Mouse (Mus musculus): ENCODE data around the gene Abhd12.

GRCm38 (mm10) chr2:150855186-150855585, 49.4 kb downstream of the Abhd12 start:
- no peak for TF ChIP-seq POLR2A (IDR thresholded peaks at IDR 0.05; ENCODE audit: borderline replicate concordance, extremely low read depth, low read depth, low read length)
- no peak for TF ChIP-seq CTCF (IDR thresholded peaks at IDR 0.05; ENCODE audit: insufficient read depth, low read length)

Measured in lung, adult 2 months (tissue).